Mouse (Mus musculus) Muller cell, postnatal 12 days (primary cell): ENCODE measurements around the gene Spats2l.
A peak's percentile ranks its signal among the peaks of the same experiment; 100 is the strongest.

ENCODE experiments used
- DNase-seq: peaks from one replicate; pipeline ENCODE4 v3.0.0-alpha.2; 2015; ENCODE audit errors: inconsistent ontology term

Spats2l gene

DNA sequence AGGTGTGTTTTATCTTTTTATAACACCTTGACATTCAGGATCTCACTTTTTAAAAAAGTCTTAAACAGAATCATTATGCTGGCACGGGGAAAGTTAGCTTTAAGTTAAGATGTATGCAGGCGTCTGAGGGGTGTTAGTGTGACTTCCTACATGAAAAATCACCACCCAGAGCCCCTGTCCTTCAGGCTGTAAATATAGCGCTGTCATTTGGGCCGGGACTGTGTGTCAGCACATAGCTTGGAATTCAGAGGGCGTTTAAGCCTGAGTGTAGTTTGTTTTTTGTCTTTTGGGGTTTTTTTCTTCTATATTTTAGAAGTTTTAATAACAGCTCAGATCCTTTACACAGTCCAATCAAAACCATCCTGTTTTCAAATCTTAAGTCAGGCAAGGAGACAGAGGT is 115.8 kb downstream of the Spats2l start:
- DNase-seq: no peak

DNA sequence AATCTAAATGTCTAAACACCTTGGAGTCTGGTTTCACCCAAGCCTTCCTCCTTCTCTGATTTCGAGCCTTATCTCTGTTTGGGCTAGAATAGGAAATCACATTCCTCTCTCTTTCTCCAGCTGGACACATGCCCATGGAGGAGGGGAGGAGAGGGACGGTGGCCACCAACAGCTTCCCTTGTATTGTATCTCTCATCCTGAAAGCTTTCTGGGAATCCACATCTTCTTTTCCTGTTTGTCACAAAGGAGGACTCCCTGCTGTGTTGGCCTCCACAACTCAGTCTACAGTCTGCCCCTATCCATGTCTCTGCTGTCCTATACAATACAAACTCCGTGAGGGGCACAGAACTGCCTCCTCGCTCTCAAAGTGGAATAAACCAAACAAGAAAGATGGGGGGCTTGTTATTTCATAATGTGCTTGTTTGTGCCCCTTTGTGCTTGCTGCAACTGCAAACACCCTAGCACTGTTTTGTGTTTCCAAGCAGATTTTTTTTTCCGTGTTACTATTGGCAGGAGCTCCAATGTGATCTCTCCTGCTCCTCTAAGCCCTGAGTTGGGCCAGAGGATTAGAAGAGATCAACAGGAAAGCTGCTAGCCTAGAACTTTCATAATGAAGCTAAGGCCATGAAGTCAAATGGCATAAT is 116.4 kb downstream of the Spats2l start:
- peak; percentile 67 for DNase-seq

DNA sequence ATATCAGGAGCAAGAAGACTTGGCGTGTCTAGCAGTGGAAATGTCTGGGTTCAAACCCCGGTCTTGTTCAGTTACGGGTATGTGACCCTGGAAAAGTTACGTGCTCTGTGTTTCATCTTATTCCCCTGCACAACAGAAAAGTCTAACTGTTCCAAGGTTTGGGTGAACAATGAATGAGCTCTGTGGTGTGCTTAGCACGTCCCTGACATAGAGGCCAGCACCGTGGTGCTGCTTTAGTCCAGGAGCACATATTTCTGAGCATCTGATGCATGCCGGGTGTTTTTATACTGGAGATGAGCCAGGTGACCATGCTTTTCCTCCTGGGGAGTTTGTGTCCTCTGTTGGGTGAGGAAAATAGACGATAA is 116.9 kb downstream of the Spats2l start:
- DNase-seq: no peak

DNA sequence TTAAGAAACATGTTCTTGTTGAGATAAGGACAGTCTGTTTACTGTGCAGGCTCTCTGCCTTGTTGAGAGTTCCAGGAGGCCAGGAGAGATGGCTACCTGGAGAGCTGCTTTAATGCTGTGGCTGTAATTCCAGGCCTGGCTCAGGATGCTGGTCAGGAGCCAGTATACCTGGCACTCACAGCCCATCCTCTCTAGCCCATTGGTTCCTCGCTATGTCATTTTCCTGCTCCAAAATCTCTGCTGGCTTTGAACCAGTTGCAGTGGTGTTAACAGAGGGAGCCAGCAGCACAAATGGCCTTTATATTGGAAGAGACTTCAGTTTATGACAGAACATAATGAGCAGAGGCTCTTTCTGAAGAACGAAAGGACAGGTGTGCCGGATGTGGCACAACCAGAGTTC is 127.5 kb downstream of the Spats2l start:
- DNase-seq: no peak

DNA sequence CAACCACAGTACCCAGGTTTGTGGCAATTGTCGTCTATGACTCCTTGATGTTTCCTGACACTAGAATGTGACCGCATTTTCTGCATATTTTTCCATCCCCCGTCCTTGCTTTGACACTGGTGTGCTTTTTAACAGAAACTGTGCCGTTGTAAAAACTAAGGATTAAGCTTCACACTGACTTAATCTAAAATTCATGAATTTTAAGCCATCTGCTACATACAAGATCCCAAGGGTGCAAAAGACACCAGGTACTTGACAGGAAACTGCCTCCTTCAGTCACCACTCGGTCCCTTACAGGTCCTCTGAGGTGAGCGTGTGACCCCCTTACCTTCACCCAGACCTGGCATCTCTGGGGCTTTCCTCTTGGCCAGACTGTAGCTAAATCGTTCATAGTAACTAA is 129.8 kb downstream of the Spats2l start:
- DNase-seq: no peak

DNA sequence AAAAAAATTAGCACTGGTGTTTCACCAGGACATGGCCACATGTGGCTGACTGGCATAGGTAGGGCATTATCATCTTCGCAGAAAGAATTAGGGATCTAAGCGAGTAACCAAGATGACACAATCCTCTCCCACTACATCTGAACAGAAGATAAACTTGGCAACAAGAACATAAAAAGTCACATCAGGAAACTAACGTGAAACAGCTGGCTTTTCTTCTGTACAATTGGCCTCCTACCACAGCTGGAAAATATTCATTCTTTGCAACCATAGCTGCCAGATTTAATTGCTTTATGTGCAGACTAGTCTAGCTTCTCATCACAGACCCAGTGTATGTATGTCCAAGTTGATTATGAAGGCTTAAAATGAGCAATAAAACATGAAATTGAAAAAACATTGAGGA is 131.9 kb downstream of the Spats2l start:
- no peak for DNase-seq

DNA sequence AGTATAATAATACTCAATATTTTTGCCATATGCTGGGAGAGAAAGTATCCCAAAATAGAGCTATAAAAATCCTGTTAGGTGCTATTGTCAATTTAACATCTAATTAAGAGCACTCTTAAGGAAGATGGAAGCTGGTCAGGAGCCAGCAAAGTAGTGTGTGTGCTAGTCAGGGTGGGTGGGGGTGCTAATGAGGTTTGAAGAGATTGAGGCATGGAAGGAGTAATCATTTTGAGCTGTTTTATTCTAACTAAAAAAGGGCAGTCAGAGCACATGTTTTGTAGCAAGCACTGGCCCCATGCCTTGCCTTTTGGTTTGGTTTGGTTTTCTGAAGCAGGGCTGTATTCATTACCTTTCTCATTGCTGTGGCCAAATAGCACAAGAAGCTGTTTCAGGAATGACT is 132.3 kb downstream of the Spats2l start:
- DNase-seq: no peak

DNA sequence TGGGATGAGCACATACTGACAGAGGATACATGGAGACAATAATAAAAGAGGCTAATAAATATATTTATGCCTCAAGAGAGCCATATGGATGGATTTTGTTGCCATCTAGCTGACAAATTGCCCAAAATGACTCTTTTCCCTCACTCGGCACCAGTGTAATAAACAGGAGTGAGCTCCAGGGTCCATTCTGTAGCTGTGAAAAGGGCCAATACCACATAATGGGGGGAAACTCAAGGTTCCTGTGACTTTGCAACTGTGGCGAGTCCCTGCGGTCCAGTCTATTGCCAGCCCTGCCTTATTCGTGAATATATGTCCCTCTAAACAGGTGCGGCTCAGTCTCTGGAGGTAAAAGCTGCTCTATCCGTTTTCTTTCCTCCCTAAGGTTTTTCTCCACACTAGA is 137.6 kb downstream of the Spats2l start:
- DNase-seq: no peak

DNA sequence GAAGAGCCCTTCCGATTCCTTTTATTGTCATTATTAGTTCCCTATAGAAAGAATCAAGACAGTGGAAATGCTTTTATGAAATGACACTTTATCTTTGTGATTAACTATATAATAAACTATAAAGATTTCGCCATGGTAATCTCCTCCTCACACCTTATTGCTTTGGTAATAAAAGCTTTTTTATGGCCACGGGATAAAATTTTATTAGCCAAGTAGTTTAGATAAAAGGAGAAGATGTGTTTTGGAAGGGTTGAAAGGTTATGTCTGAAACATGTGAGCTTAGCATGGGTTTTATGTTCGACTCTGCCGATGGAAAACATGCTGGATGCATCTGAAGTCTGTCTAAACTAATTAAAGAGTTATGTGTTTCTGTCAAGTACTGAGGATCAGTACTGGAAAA is 143.4 kb downstream of the Spats2l start:
- no peak for DNase-seq

DNA sequence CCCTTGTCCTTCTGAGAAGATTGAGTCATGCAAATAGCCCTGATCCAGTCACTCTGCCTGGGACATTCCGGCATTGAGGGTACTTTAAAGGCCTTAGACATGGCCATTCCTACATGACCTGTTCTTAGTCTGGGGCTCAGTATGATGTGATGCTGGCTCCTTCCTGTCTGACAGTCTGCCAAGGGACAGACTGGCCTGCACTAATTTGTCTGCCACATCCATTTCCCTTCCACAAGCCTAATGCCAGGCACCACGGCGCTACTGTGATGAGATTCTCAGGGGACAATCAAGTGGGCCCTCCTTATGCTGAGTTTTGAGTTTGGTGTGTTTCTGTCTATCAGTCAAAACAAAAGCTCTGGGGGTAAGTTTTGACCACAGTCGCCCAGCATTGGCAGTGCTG is 144.6 kb downstream of the Spats2l start:
- DNase-seq: no peak

DNA sequence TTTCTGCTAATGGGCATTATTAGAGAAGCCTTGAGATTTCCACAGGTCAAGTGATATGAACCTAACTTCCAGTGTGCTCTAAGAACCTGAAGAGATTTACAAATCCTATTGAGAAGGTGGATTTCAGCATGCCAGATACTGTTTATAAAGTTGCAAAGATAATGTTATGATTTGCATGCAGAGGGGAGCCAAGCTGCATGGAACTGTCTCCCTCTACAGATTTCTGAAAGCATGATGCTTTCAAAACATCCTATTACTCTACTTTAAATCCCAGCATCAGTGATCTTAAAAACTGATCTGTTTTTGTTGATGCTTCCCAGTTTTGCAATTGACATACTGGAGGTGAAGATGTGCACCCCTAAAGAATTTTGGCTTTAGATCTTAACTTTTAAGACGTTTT is 160.3 kb downstream of the Spats2l start:
- no peak for DNase-seq

DNA sequence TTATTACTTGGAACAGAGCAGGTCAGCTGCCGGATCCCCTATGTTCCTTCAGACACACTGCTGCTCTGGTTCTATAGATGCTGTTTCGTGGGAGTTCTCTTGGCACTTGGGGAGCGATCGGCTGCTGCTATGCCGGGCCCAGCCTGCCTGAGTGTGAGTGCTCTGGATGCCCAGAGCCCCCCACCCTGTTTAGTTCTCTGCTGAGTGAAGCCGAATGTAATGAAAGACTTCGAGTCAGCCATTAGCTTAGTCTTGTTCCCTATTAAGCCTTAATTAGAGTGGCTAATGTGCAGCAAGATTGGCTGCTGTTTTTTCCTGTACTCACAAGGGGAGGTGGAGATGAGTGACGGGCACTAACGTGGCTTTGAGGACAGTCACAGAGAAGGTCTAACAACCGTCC is 166.7 kb downstream of the Spats2l start:
- DNase-seq: no peak

DNA sequence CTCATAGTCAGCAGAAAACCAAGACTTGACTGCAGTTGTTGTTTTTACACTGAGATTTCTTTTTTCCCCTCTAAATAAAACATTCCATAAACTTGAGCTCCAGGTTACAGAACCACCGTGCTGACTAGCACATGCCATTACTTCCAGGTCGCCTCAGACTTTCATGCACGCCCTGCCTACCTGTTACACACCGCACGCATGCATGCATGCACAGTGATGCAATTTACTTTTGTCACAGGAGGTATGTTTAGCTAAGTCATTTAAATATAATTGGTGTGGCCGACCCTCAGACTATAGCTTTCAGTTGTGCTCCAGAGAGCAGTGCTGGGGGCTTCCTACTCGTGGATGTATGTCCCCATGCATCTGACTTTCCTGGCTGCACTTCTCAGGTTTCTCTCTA is 167.1 kb downstream of the Spats2l start:
- no peak for DNase-seq

DNA sequence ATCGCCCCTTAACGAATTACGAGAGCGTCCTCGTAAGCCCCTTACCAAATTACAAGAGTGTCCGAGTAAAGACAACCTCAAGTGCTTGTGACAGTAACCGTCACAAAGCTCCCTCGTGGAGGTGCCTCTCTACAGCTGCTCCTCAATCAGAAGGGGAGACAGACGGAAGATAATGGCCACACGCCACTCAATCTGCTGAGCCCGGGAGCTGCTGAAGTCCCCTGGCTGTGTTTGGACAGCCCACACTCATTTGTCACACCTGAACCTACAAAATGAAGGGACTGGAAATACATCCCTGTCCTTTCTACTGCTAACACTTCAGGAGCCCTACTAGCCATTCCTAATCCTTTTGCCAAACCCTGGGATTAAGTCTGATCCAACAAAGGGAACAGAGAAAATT is 167.8 kb downstream of the Spats2l start:
- no peak for DNase-seq

DNA sequence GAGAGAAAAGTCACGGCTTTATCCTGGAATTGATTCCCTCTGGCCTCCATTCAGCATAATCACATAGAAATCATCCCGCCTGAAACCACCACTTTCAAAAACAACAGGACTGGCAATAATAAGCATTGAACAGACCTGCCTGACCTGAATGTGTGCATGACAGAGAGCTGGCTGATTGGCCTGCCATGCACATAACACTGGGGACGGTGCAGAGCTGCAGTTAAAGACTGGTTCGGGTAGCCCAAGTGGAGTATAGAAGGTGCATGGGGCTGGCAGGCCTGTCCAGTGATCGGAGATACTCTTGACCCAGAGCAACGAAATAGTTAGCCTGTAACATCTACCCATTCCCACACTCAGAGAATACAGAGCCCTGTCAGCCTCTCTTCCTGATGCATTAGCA is 168.3 kb downstream of the Spats2l start:
- no peak for DNase-seq

DNA sequence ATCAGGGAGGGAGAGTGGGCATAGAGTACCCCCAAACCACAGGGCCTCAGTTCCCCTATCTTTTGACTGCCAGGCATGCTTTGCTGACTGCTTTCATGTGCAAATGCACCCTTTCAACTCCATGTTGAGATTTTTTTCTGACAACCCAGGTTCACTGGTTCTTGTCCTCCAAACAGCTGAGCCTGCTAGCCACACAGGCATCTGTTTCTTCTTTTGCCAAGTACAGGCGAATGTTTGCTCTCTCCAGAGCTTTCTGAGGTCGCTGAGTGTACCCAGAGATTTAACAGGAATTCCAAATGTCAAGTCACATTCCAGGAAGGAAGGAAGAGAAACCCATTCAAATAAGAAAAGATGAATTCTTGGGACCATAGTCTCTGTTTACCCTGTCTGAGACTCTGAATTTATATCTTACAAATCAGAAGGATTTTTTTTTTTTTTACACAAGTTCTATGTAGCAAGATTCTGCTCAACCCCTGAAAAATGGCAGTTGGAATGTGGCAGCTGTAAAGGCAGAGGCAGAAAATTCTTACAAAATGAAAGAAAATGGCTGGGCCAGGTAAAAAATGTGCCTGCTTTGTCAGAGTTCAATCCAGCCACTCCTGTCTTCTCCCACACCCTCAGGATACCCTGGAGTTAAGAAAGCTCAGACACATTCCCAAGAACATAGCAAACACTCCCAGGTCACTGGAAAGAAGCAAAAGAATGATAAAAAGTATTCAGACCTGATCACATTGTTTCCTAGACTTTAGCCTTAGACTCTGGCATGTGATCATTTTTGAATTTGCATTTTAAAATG is 173.8 kb downstream of the Spats2l start:
- DNase-seq: peak; percentile 55

DNA sequence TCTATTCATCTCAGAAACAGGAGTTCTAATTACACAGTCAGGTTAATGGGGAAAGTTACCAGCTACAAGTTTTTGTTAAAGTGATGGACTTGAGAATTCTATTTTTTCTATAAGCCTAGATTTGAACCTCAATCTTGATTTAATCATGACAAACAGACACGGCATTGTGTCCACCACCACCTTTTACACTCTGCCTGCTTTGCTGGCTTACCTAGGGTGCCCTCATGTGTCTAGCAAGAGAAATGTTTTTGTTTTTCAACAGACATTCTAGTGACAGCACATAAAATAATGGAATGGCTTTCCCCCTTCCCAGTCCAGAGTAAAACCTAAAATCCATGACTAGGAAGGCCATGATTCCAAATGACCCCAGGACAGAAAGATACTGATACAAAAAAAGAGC is 175.2 kb downstream of the Spats2l start:
- DNase-seq: no peak

DNA sequence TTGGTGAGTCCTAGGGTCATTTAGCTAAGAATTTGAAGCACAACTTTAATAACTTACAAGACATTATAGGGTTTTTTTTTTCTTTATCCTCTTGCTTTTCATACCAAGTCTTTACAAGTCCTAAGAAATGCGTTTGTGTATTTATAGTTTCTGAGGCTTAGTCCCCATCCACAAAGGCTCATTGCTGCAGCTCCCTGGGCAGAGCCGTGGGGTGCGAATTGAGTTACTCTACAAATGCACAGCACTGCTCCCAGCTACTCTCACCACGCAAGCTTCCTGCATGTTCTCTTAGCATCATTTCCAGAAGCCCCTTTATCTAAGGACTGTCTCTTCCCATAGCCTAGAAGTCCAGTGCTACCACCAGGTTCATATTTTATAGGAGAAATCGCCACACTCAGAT is 175.8 kb downstream of the Spats2l start:
- no peak for DNase-seq

DNA sequence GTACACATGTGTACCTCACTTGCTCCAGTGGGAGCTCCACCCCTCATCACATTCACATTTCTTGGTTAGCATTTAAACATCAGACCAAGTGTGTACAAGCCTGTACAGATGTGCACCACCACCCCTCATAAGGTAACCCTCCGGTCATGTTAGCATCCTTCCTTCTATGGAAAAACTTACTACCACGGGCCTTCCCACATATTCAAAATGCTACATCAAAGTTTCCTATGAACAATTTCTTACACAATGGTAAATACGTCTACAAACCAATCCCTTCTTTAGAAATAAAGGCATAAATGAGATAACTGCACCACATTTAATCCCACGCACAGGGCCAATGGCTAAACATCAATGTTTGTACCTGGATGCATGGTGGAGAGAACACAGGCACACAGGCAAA is 178.5 kb downstream of the Spats2l start:
- DNase-seq: no peak

DNA sequence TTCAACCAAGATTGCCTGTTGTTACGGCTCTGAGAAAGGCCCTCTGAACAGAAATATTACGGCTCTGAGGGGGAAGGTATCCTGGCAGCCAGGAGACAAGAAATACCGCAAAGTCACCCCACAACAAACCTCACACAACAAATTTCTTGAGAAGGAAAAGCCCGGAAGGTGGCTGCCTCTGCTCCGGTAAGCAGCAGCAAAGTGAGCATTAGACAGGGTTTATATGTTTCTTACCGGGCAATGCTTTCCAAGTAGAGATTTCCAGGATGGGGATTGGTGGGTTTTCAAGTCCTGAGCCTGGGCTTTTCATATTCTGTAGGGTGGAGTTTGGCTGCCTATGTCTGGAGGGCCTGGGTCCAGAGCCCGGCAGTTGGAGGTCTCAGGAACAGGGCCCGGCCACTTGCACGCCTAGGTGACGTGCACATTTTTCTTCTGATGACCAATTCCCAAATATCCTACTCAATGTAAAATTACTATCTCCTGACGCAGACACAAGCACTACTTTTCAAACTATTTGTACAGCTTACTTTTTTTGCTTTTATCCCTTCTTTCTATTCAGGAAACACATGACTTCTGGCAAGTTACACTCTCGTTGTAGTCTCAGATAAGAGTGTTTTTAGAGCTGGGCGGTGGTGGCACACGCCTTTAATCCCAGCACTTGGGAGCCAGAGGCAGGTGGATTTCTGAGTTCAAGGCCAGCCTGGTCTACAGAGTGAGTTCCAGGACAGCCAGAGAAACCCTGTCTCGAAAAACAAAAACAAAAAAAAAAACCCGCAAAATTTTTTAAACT is 179.8 kb downstream of the Spats2l start:
- no peak for DNase-seq

DNA sequence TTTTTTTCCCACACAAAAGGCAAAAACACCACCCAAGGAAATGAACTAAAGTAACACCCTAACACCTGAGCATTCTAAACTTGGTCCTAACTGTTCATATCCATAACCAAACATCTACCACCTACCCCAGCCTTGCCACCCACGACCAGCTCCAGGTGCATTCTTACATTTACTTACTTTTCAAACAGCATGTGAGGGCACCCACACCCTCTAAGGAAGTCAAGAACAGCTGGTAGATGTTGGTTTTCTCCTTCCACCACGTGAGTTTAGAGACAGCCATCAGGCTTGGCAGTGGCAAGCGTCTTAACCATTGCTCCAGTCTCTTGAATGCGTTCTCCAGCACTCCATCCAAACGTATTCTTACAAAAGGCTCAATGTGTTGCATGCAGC is 180.4 kb downstream of the Spats2l start:
- DNase-seq: no peak

DNA sequence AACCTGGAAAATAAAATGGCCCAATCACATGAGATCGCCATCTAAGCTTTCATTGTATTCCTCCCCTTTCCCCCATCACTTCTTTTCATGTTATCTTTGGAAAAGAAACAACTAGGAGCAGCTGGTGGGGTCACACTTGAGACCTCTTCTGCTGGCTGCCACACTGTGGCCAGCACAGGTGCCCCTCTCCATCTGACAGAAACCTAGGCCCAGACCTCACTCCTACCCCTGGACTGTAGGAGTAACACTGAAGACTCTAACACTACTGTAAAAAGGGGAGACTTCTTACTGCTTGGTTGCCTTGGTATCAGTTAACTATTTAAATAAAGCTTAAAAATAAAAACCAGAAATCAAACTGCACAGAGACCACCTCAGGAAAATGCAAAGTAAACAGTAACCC is 181.8 kb downstream of the Spats2l start:
- DNase-seq: no peak
